ENCODE assay signal across 22 mouse cellular contexts in the genomic region with DNA sequence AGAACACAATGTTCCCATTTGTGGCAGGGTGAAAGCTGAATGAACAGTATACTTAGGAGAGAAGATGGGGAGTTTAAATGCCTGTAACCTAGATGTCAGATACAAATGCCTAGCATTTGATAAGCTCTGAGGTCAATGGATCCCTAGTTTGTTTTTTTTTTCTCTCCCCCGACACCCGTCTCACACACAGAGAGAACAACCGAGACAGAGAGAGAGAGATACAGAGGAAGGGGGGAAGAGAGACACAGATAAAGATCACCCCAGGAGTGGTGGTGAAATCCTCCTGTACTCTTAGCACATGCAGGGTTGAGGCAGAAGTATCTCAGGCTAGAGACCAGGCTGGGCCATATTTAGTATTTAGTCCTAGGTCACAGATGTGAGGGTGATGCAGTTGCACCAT.
"Had no signal": no experiment of that assay in that cellular context is flagged by ENCODE, and none has a peak within 500 bp of the region (broad histone marks: within the 10 kb centered on the region; RNA-seq: fewer than 3 reads in every experiment).

No protein-coding gene starts in this region.

- H3K27me3 ChIP-seq: limb, embryonic 12.5 days; limb, embryonic 15.5 days; liver, embryonic 12.5 days; midbrain, embryonic 13.5 days; neural tube, embryonic 13.5 days had no signal

- DNase-seq: kidney, adult 18-20 months; kidney, adult 9 months; kidney, postnatal 25 days; layer of hippocampus, adult 9-11 months; layer of hippocampus, postnatal 36 days; left cerebral cortex, postnatal 4 days; lung, adult 2 months; lung, postnatal 14 days; lung, postnatal 4 days; thymus, adult 18-20 months; thymus, postnatal 14 days; thymus, postnatal 4 days had no signal

- ATAC-seq: inflammation-experienced regulatory T-cells, adult 6 months; intestine, embryonic 16.5 days; liver, embryonic 12.5 days; midbrain, embryonic 13.5 days; midbrain, embryonic 16.5 days had no signal

- H3K9ac ChIP-seq: limb, embryonic 12.5 days had no signal

- H3K27ac ChIP-seq: kidney, postnatal 0 days; layer of hippocampus, adult 2 months; limb, embryonic 12.5 days had no signal

- H3K36me3 ChIP-seq: limb, embryonic 15.5 days; liver, embryonic 12.5 days; midbrain, embryonic 13.5 days; neural tube, embryonic 13.5 days had no signal

- H3K9me3 ChIP-seq: limb, embryonic 12.5 days; limb, embryonic 15.5 days; liver, embryonic 12.5 days; midbrain, embryonic 13.5 days; neural tube, embryonic 13.5 days had no signal
